Mouse (Mus musculus) ovary, postnatal 14 days (tissue): ENCODE results near the gene Terf2.
"Not testable (repeated sequence)": the region's sequence is repeated elsewhere in the genome, so short reads cannot be mapped to it uniquely, and the experiment has no call there.

ENCODE experiments used
- DNase-seq: peaks from one replicate; pipeline ENCODE4 v3.0.0; 2022; ENCODE audit warnings: low spot score

Terf2 gene

DNA sequence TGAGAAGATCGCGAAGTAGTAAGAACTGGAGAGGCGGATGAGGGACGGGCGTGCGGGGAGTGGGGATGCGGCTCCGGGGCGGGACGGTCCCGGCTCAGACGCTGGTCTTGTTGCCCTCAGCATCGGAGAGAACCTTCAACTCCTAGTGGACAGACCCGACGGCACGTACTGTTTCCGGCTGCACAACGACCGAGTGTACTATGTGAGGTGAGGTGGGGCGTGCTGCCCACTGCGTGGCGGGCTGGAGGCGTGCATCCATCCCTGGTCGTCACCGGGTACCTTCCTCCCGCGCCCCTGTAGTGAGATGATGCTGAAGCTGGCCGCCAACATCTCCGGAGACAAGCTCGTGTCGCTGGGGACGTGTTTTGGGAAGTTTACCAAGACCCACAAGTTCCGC, 39.4 kb downstream of the Terf2 start:
- no peak for DNase-seq

DNA sequence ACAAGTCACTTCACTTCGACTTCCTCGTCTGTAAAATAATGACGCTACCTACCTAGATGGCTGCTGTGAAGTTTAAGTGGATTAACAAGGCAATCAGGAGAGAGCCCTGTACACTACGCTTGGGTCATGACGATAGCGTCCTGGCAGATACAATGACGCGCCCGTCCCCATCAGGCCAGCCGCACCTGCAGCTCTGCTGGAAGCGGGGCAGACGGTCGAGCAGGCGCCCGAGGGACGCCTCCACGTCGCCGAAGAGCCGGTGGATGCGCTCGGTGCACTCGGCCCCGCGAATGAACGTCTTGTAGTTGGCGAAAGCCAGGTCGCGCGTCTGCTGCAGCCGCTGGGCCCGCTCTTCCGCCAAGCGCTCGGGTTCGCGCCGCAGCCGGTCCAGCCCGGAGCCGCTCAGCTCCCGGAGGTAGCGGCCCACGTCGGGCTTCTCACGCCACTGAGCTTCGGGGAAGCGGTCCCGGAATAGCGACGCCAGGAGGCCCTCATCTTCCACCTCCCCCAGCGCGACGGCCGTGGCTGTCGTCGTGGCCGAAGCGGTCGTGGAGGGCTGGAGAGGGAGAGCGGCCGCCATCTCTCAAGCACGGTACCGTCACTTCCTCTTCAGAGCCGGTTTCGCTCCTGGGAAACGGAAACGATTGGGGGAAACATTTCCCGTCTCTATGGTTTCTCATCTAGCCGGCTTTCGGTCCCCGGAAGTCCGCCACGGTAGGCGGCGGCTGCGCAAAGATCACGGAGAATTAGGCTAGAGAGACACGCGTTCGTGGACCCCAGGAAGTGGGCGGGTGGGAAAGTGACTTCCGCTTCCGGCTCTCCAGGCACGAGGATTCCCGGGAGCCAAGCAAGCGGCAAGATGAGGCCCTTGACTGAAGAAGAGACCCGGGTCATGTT, 40.0 kb downstream of the Terf2 start, which contains the start of the genes Cog8 and Nip7:
Cog8 (minus strand) TSS at position 614 of the 897 bp plus-strand sequence.
Nip7 (plus strand) TSS at position 802 of the 897 bp plus-strand sequence.
- DNase-seq: peak; percentile 89

DNA sequence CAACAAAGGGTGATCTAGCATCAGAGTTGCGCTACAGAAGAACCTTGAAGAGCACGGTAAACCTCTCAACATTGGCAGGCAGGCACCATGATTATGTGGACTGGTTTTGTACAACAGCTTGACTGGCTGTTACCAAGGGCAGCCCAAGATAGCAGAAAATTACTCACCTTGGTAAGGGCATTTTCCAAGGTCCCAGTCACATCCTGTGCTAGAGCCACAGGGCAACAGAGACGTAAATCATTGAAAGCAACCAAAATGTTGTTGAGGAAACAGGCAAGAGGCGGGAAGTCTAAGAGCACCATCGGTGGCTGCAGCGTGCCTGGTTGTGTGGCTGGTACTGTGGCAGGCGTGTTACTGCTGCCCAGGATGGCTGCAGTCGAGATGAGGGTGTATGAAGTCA, 44.3 kb downstream of the Terf2 start:
- no peak for DNase-seq

DNA sequence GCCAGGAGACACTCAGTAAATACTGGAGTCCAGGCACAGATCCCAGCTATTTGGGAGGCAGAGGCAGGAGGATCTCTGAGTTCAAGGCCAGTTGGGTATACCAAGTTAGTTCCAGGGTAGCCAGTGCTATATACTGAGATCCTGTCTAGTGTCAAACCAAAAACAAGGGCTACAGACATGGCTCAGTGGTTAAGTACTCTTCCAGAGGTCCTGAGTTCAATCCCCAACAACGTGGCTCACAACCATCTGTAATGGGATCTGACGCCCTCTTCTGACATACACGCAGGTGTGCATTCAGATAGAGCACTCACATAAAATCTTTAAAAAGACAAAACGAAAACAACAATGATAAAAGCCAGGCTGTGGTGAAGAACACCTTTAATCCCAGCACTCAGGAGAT, 46.9 kb downstream of the Terf2 start:
- DNase-seq: no peak

DNA sequence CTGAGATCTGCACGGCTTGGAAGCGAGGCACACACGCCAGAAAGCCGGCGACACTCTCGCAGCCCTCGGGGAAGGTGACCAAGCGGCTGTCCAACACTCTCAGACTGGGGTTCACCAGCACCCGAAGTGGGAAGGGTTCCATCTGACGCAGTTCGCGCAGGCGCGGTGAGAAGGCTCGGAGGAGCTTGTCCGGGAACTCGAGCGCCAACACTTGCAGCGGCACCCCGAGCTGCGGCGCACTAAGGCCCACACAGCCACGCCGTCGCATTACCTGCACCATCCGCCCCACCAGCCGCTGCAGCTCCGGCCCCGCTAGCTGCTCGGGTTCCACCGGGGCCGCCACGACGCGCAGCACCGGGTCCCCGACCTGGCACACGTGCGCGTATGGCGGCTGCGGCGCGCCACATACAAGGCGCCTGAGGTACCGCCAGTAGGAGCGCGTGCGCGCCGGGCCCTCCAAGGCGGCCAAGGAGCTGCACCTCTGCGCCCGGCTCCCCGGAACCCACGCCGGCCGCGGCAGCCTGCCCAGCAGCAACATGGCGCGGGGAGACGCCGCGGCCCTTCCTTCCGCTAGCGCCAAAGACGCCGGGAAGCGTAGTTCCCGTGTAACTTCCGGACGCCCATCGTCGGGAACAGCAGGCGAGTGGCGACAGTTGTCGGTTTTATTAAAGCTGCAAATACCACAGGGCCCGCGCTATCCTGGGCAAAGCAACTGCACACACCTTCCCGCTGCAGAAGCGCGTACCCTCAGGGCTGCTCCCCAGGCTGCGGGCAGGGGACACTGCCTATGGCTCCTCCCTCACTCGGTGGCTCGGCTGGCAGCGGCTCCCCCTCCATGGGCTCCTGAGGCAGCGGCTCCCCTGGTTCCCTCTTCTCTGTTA, 48.0 kb downstream of the Terf2 start, which contains the start of gene Pdf:
Pdf (minus strand) TSS at position 554 of the 881 bp plus-strand sequence.
- DNase-seq: peak; percentile 70

DNA sequence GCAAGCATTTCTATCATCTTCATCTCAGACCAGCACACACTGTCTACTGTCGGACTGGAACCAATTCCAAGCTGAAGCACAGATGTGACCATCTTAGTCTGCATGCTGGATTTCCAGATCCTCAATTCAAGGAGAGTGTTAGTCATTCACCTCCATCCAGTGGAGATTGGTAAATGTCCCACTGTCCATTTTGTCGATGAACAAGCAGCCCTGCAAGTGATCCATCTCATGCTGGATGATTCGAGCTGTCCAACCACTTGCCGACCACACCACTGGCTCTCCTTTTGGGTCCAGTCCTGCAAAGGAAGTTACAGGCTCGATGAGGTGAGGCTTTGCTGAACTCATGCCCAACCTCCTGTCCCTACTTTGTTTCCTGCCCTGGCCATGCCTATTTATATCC, 49.4 kb downstream of the Terf2 start:
- DNase-seq: no peak

DNA sequence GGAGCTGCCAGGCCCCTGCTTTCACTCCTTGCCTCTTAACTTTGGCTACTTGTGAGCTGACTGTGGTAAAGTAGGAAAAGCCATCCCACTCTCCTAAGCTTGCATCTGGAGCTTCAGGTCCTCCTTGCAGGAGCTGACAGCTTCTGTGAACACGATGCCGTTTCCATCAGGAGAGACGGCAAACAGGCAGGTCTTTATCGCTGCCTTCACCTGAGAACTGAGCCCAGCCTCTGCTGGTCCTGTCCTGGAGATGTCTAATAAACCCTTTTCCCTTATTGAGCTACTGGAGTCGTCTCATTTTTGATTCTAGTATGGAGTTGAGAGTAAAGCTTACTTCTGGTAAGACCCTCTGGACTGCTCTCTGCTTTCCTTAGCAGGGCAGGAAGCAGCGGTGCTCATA, 50.9 kb downstream of the Terf2 start:
- DNase-seq: no peak

DNA sequence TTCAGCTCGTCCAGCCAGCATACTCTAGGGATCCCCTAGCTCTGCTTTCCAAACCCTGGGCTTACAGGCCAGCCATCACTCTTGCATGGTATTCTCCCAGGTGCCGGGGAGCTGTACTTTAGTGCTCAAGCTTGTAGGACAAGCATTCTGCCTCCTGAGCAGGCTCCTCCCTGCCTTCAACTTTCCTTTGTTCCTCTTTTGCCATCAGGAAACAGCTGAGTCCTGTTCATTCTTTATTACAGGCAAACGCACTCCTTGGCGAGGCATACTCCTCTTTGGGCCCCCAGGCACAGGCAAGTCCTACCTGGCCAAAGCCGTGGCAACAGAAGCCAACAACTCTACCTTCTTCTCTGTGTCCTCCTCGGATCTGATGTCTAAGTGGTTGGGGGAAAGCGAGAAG, 55.7 kb downstream of the Terf2 start:
- DNase-seq: no peak

DNA sequence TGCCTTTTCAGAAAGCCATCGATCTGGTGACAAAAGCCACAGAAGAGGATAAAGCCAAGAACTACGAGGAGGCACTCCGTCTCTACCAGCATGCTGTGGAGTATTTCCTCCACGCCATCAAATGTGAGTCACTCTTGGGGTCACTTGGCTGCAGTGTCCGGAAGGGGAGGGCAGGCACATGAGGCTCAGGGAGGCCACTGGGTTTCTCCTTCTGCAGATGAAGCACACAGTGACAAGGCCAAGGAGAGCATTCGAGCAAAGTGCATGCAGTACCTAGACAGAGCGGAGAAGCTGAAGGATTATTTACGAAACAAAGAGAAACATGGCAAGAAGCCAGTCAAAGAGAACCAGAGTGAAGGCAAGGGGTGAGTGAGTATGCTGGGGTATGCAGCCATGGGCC, 59.7 kb downstream of the Terf2 start:
- DNase-seq: no peak

DNA sequence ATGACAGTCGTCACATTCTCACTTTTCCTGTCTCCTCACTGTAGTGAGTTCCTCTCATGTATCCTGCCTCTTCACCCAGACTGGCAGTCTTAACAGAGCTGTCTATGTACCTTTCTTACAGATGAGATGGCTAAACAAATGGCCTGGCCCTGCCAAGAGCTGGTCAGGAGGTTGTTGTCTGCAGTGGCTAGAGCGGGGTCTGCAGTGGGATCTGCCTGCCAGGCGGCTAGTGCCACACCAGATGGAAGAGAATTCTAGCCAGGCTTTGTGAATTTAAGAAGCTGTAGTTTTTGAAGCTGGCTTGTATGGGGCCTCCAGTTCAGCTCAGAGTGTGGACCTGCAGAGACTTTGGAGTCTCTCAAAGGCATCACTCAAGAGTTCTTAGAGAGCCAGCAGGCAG, 60.7 kb downstream of the Terf2 start:
- DNase-seq: no peak

DNA sequence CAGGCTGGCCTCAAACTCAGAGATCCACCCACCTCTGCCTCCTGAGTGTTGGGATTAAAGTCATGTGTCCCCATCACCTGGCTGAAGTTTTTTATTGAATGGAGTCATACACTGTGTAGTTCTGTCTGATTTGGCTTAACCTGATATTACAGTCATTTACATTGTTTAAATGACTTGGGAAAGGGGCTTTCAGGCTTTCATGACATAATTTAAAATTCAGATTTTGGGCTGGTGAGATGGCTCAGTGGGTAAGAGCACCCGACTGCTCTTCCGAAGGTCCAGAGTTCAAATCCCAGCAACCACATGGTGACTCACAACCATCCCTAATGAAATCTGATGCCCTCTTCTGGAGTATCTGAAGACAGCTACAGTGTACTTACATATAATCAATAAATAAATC, 62.7 kb downstream of the Terf2 start:
- not testable (repeated sequence) for DNase-seq

DNA sequence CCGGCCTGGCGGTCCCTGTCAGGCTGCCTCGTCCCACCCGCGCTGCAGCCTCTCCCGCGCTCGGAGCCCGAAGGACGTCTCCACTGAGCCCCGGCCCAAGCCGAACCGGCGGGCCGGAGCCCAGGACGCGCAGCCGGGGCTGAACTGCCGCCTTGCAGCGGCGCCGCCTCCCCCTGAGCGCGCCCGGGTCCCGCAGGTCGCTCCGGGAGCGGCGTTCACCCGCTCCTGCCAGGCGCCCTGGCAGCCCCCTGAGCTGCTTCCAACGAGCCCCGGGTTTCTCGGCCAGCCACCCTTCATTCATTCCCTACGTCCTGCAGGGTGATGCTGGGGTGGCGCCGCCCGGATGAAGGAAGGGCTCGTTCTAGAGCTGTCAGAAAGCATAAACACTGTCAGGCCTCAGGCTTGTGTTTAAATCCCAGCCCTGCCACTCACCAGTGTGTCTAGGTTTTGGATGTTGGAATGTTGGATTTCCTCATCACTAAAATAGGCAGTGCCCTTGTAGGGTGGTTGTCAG, 64.7 kb downstream of the Terf2 start:
- DNase-seq: no peak

DNA sequence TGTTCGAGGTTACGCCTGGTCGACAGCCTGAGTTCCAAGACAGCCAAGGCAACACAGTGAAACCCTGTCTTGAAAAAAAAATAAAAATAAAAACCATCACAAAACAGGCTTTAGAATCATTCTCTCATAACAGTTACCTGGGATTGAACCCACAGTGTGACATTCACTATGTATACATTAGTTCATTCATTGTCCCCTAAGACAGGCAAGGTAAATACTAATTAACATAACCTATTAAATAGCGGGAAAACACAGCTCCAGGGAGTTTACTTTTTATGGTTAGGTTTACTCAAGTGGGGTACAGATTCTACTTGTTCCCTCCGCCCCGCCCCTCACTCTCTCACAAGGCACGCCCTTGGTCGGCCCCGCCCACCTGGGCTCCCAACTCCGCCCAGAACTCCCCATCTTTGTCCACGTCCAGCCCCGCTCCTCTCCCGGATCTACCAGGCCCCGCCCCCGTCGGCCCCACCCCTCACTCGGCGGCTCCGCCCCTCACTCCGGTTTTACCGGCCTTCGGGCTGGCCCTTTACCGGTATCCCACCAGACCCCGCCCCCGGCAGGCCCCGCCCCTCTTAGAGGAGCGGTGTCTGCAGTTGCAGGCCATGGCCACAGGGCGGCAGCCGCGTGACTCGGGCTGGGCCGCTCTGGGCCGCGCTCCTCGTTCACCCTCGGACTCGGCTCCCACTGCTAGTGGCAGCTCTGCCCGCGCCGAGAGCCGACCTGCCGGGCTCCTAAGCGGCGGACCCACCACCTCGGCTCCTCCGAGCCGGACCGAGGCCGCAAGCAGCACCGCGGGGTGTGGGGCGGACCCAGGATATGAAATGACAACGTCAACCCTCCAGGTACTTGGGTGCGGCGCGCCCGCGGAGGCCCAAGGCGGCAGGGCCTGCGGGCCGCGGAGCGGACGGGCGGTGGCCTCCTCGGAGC, 65.4 kb downstream of the Terf2 start, which contains the start of gene Vps4a:
Vps4a (plus strand) TSS at position 573 of the 927 bp plus-strand sequence.
- peak; percentile 99 for DNase-seq

DNA sequence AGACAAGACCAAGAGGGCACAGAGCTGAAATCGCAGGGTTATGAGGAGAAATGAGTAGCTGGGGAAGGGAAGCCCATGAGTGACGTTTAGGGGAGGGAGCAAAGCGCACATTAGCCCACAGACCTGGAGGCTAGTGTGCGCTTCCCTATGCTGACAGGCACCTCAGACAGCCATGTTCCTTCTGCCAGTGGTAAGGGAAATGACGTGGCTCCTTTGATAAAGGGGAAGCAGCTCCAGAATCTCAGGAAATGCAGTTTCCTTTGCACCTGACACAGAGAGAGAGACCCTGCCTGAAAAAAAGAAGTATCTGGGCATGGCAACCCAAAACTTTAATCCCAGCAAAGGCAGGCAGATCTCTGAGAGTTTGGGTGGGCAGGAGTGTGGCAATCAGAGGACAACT, 66.3 kb downstream of the Terf2 start:
- DNase-seq: no peak

DNA sequence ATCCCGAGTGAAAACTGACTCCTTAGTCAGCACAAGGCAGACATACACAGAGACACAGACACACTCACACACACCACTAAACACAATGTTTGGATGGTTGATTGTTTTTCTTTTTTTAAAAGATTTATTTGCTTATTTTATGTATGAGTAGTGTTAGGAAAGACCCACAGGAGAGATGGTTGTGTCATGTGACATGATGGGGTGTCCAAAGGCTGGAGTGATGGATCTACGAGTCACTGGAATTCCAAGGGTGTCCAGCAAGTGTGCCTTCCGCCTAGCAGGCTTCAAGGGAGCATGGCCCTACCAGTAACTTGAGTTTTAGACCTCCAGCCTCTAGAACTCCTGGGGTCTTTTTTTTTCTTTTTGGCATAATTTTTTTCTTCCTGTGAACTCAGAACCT, 67.0 kb downstream of the Terf2 start:
- DNase-seq: no peak

DNA sequence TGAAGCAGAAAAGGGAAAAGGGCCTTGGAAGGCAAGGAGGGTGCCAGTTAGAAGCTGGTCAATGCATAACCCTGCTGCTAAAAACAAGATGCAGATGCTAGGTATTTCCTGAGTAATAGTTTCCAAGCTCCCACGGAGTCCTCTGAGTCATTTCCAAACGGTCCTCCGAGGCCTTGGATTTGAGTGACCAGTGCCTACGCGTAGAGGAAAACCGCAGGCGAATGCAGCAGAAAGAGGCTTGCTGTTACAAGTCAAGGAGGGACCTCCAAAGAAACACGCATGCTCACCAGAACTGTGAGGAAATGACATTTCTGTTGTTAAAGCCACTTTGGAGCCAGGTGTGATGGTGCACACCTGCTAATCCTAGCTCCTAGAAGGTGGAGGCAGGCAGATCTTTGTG, 72.9 kb downstream of the Terf2 start:
- DNase-seq: no peak
